Mouse (Mus musculus): ENCODE data around the gene Fam19a2. TPM values are rescaled to one million over a fixed set of nuclear protein-coding genes. Genes with fewer than 3 reads are reported as not detected.
A peak's percentile ranks its signal among the peaks of the same experiment; 100 is the strongest.

Fam19a2 gene
- polyA plus RNA-seq, 1 experiment from 2014 or later = 0.25 TPM

DNA sequence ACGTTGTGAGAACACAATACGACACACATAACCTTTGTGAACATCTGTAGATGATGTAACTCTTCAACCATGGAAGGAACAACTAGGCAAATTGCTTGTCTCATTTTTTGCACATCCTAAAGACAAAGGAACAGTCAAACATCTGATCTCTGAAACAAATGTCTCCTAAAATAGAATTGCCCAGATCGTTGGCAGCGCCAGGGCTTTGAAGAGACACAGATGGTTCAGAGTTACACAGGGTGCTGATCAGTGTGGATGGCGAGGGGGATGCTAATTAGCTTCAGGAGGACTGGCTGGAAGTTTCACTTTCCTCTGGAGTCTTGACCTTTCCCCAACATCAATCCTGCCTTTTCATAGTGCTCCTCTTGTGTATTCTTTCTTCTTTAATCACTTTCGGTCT is 284.6 kb downstream of the Fam19a2 start:
- ATAC-seq = no peak
- Histone ChIP-seq H3K4me1 (ENCODE audit: insufficient read depth) (no peaks in the 10 kb centered on the region), H3K36me3 (replicated peaks; ENCODE audit: insufficient read depth, low read length) (no peaks in the 10 kb centered on the region), H3K4me2 (ENCODE audit: low read depth, low read length) (no peak overlapping the region), H3K9ac (replicated peaks) (no peak overlapping the region), H3K27ac (ENCODE audit: low read depth) (no peak overlapping the region), H3K9me3 (ENCODE audit: low read length) (no peaks in the 10 kb centered on the region), H3K27me3 (ENCODE audit: insufficient read depth, low read length) (no peaks in the 10 kb centered on the region), H3K4me3 (ENCODE audit: low read depth, low read length) (no peak overlapping the region)
- no peak for DNase-seq
- TF ChIP-seq EP300 (IDR thresholded peaks at IDR 0.05; ENCODE audit: low read depth) (no peak), CTCF (IDR thresholded peaks at IDR 0.05; ENCODE audit: low read depth) (no peak)
- 71% methylated on average over 6 of the region's 6 CpGs for WGBS (ENCODE audit: insufficient replicate concordance)

DNA sequence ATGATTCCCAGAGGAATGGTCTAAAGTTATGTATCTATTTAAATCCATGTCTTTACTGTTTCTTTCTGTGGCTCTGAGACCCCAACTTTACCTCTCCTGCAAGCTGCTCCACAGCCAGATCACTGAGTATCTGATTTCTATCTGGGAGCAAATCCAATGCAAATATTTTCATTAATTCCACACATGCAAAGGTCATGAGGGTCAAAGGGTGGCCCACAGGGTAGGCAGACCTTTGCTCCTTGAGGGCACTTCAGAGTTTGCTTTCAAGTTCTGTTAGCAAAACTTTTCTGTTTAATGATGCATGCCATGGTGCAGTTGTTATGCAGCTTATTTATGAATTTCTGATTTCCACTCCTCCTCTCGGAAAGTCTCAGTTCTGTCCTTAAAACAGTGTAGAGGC is 303.9 kb downstream of the Fam19a2 start:
- 71% methylated on average over 1 of the region's 1 CpGs for WGBS (ENCODE audit: insufficient replicate concordance)
- DNase-seq (peak; percentile 16), ATAC-seq (peak; percentile 59)
- Histone ChIP-seq H3K9ac (replicated peaks) (no peak overlapping the region), H3K4me1 (ENCODE audit: insufficient read depth) (no peaks in the 10 kb centered on the region), H3K27me3 (ENCODE audit: insufficient read depth, low read length) (no peaks in the 10 kb centered on the region), H3K4me3 (ENCODE audit: low read depth, low read length) (no peak overlapping the region), H3K9me3 (ENCODE audit: low read length) (no peaks in the 10 kb centered on the region), H3K27ac (ENCODE audit: low read depth) (no peak overlapping the region), H3K36me3 (replicated peaks; ENCODE audit: insufficient read depth, low read length) (no peaks in the 10 kb centered on the region), H3K4me2 (ENCODE audit: low read depth, low read length) (no peak overlapping the region)
- TF ChIP-seq CTCF (IDR thresholded peaks at IDR 0.05; ENCODE audit: low read depth) (no peak), EP300 (IDR thresholded peaks at IDR 0.05; ENCODE audit: low read depth) (no peak)

DNA sequence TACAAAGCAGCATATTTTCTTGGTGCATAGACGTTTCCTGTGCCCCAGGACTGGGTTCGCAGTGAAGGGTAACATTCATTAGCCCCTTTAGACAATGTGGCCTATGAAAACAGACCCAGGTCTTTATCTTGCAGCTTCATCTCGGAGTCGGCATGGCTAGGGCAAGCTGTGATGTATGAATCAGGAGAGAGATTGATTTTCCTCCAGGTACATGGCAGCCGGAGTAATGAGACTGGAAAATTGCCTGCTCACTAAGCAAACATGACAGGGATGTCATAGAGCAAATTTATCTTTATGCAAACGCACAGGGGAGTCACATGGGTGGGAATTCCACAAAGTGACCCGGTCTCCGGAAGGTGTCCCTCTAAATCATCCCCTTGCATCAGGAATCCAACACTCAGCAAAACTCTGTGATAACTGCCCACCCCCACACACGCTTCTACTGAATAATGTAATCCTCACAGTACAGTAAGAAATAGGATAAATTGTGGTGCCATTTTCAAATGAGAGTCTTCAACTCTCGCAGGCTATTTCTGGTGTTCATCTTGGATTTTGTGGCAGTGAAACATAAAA is 306.9 kb downstream of the Fam19a2 start:
- H3K4me3 ChIP-seq (ENCODE audit: low read depth, low read length) = no peak overlapping the region
- H3K4me1 ChIP-seq (ENCODE audit: insufficient read depth) = no peaks in the 10 kb centered on the region
- DNase-seq (no peak), ATAC-seq (peak; percentile 62)
- H3K36me3 ChIP-seq (replicated peaks; ENCODE audit: insufficient read depth, low read length) = no peaks in the 10 kb centered on the region
- no peaks in the 10 kb centered on the region for H3K9me3 ChIP-seq (ENCODE audit: low read length)
- 63% methylated on average over 10 of the region's 10 CpGs for WGBS (ENCODE audit: insufficient replicate concordance)
- no peak overlapping the region for H3K4me2 ChIP-seq (ENCODE audit: low read depth, low read length)
- H3K27ac ChIP-seq (ENCODE audit: low read depth) = no peak overlapping the region
- no peaks in the 10 kb centered on the region for H3K27me3 ChIP-seq (ENCODE audit: insufficient read depth, low read length)
- H3K9ac ChIP-seq (replicated peaks) = no peak overlapping the region
- TF ChIP-seq EP300 (IDR thresholded peaks at IDR 0.05; ENCODE audit: low read depth) (no peak), CTCF (IDR thresholded peaks at IDR 0.05; ENCODE audit: low read depth) (no peak)

DNA sequence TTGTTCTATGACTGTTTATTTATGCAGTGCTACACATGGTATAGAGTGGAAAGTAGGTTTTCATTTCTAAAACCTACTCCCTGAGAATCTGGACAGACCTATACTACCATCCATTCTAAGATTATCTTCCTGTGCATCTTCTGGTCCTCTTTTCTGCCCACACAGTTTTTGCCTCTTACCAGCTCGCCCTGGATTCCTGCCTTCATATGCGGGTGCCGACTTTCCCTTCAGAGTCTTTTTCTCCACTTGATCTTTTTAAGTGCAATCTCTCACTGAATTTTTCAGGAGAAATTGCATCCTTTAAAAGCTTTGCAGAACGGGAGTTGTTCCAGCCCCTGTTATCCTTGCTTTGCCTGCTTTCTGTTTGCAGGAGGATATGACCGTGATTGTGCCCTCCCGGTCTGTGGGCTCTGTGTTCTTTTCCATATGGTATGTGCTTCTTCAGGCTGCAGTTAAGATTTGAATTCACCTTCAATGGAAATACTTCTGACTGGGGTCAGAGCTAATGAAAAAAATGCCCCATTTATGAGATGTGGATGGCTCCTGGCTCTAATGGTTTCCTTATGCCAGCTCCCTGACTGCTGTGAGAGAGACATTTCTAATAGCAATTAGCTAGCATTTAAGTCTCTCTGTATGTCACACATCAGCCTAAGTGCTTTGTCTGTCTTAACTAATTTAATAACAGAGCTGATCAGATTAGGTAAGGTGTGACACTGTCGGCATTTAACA is 308.7 kb downstream of the Fam19a2 start:
- Histone ChIP-seq H3K9ac (replicated peaks) (no peak overlapping the region), H3K9me3 (ENCODE audit: low read length) (no peaks in the 10 kb centered on the region), H3K4me1 (ENCODE audit: insufficient read depth) (no peaks in the 10 kb centered on the region), H3K4me2 (ENCODE audit: low read depth, low read length) (no peak overlapping the region), H3K27ac (ENCODE audit: low read depth) (no peak overlapping the region), H3K4me3 (ENCODE audit: low read depth, low read length) (no peak overlapping the region), H3K27me3 (ENCODE audit: insufficient read depth, low read length) (no peaks in the 10 kb centered on the region), H3K36me3 (replicated peaks; ENCODE audit: insufficient read depth, low read length) (no peaks in the 10 kb centered on the region)
- DNase-seq (no peak), ATAC-seq (no peak)
- TF ChIP-seq EP300 (IDR thresholded peaks at IDR 0.05; ENCODE audit: low read depth) = no peak
- TF ChIP-seq CTCF (IDR thresholded peaks at IDR 0.05; ENCODE audit: low read depth) = no peak
- WGBS (ENCODE audit: insufficient replicate concordance) = 77% methylated on average over 7 of the region's 7 CpGs

DNA sequence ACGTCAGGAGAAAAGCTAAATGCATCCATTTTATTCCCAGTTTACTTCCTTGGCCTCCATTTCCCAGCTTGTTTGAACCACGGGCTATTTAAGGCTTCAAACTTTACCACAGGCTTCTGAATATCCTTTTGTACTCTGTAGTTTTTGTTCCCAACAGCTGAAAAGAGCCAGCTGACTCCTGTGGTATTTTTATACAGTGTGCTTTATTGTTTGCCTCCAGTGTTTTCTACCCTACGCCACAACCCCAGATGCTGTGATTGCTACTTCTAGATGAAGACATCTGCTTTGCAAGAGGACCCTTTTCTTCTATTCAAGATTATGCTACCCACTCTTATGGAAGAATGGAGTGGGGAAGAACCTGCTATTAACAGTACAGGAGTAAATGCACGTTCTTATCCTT is 314.0 kb downstream of the Fam19a2 start:
- Histone ChIP-seq H3K27me3 (ENCODE audit: insufficient read depth, low read length) (no peaks in the 10 kb centered on the region), H3K4me3 (ENCODE audit: low read depth, low read length) (no peak overlapping the region), H3K4me2 (ENCODE audit: low read depth, low read length) (no peak overlapping the region), H3K27ac (ENCODE audit: low read depth) (no peak overlapping the region), H3K36me3 (replicated peaks; ENCODE audit: insufficient read depth, low read length) (no peaks in the 10 kb centered on the region), H3K4me1 (ENCODE audit: insufficient read depth) (no peaks in the 10 kb centered on the region), H3K9ac (replicated peaks) (no peak overlapping the region), H3K9me3 (ENCODE audit: low read length) (no peaks in the 10 kb centered on the region)
- 73% methylated on average over 4 of the region's 4 CpGs for WGBS (ENCODE audit: insufficient replicate concordance)
- no peak for DNase-seq
- TF ChIP-seq EP300 (IDR thresholded peaks at IDR 0.05; ENCODE audit: low read depth) (no peak), CTCF (IDR thresholded peaks at IDR 0.05; ENCODE audit: low read depth) (no peak)
- no peak for ATAC-seq

DNA sequence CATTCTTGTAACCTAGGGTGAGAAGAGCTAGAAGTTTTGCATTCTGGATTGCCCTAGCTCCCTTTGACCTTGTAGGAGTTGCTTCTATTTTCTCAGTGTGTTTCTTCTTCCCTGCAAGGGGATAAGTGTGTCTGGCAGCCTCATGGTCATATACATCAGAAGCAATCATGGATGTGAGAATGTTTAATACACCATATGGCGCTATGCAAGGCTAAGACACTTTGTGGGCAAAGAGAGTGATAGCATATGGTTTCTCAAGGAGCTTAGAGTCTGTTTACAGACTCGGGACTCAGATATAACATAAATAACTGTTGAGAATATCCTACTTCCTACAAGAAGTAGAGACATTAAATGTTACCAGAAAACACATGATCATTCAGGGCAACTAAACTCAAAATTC is 315.2 kb downstream of the Fam19a2 start:
- Histone ChIP-seq H3K9me3 (ENCODE audit: low read length) (no peaks in the 10 kb centered on the region), H3K4me3 (ENCODE audit: low read depth, low read length) (no peak overlapping the region), H3K4me1 (ENCODE audit: insufficient read depth) (no peaks in the 10 kb centered on the region), H3K27me3 (ENCODE audit: insufficient read depth, low read length) (no peaks in the 10 kb centered on the region), H3K9ac (replicated peaks) (no peak overlapping the region), H3K4me2 (ENCODE audit: low read depth, low read length) (no peak overlapping the region), H3K27ac (ENCODE audit: low read depth) (no peak overlapping the region), H3K36me3 (replicated peaks; ENCODE audit: insufficient read depth, low read length) (no peaks in the 10 kb centered on the region)
- DNase-seq (no peak), ATAC-seq (no peak)
- TF ChIP-seq EP300 (IDR thresholded peaks at IDR 0.05; ENCODE audit: low read depth) (no peak), CTCF (IDR thresholded peaks at IDR 0.05; ENCODE audit: low read depth) (no peak)
- 65% methylated on average over 2 of the region's 2 CpGs for WGBS (ENCODE audit: insufficient replicate concordance)
